Mouse (Mus musculus): ENCODE results near the gene Tmem202. TPM values are rescaled to one million over a fixed set of nuclear protein-coding genes. Genes with fewer than 3 reads are reported as not detected.
A peak's percentile ranks its signal among the peaks of the same experiment; 100 is the strongest.

Tmem202 gene
- polyA plus RNA-seq, 1 experiment: 0.64 TPM

DNA sequence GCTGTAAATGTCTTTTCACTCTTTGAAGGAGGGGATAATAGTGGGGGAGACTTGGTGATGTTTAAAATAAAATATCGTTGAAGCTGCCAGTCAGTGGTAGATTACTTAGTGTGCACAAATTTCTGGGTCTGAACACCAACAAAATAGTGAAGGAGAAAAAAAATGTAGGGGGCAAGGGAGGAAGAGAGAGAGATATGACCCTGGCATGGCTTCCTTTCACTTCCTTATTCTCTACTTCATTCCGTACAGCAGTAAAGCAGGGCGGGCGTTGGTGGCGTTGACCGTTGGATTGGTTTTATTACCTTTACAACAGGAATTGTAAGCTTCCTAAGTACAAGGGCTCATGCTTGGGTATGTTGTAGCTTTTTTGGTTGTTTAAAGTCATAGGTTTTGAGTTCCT, 2.0 kb upstream of the Tmem202 start:
- WGBS: 78% methylated on average over 6 of the region's 6 CpGs
- DNase-seq: no peak
- Histone ChIP-seq H3K4me3 (replicated peaks; ENCODE audit: extremely low read depth, low read depth, low read length) (no peak overlapping the region), H3K4me1 (ENCODE audit: control insufficient read depth, insufficient read depth, low read length) (peaks cover 14% of the 10 kb centered on the region; the same call in 1 of the 2 replicates)
- TF ChIP-seq POLR2A (IDR thresholded peaks at IDR 0.05; ENCODE audit: borderline replicate concordance, extremely low read depth, low read depth, low read length) (no peak), CTCF (IDR thresholded peaks at IDR 0.05; ENCODE audit: insufficient read depth, low read length) (no peak)

GRCm38 (mm10) chr9:59537651-59538050, 2.0 kb downstream of the Tmem202 start:
- WGBS: 27% methylated on average over 3 of the region's 3 CpGs
- TF ChIP-seq POLR2A (IDR thresholded peaks at IDR 0.05; ENCODE audit: borderline replicate concordance, extremely low read depth, low read depth, low read length) (no peak), CTCF (IDR thresholded peaks at IDR 0.05; ENCODE audit: insufficient read depth, low read length) (peak; percentile 31; the same call in 1 of the 2 replicates)
- Histone ChIP-seq H3K4me1 (ENCODE audit: control insufficient read depth, insufficient read depth, low read length) (peaks cover 9% of the 10 kb centered on the region; the same call in 1 of the 2 replicates), H3K4me3 (replicated peaks; ENCODE audit: extremely low read depth, low read depth, low read length) (no peak overlapping the region)
- DNase-seq: peak; percentile 31

DNA sequence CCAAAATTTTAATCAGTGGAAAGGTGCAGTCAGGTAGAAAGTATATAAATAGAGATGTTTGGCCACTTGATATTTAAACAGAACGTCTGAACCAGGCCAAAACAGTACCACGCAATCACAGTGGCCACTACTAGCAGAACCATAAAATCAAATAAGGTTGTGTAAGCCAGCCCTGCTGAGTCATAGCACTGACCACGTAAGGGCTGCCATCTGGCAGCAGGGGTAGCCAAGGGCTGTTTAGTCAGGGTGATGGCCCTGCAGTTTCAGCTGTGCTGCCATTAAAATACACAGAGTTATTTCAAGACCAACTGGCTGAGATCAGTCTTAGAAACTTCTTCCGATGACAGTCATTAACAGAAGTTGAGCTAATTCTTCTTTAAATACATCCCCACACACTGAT, 5.8 kb downstream of the Tmem202 start:
- 44% methylated on average over 4 of the region's 4 CpGs for WGBS
- Histone ChIP-seq H3K4me3 (replicated peaks; ENCODE audit: extremely low read depth, low read depth, low read length) (no peak overlapping the region), H3K4me1 (ENCODE audit: control insufficient read depth, insufficient read depth, low read length) (no peaks in the 10 kb centered on the region)
- DNase-seq: peak; percentile 39
- no peak for TF ChIP-seq POLR2A (IDR thresholded peaks at IDR 0.05; ENCODE audit: borderline replicate concordance, extremely low read depth, low read depth, low read length)
- no peak for TF ChIP-seq CTCF (IDR thresholded peaks at IDR 0.05; ENCODE audit: insufficient read depth, low read length)

GRCm38 (mm10) chr9:59533422-59533821, 6.2 kb downstream of the Tmem202 start:
- WGBS: 78% methylated on average over 2 of the region's 2 CpGs

GRCm38 (mm10) chr9:59531645-59532044, 8.0 kb downstream of the Tmem202 start:
- Histone ChIP-seq H3K4me3 (replicated peaks; ENCODE audit: extremely low read depth, low read depth, low read length) (no peak overlapping the region), H3K4me1 (ENCODE audit: control insufficient read depth, insufficient read depth, low read length) (no peaks in the 10 kb centered on the region)
- 58% methylated on average over 5 of the region's 5 CpGs for WGBS
- DNase-seq: no peak
- TF ChIP-seq CTCF (IDR thresholded peaks at IDR 0.05; ENCODE audit: insufficient read depth, low read length) (no peak), POLR2A (IDR thresholded peaks at IDR 0.05; ENCODE audit: borderline replicate concordance, extremely low read depth, low read depth, low read length) (no peak)

More at GRCm38 (mm10) chr9:59533422-59533821, 6.2 kb downstream of the Tmem202 start:
- Histone ChIP-seq H3K4me3 (replicated peaks; ENCODE audit: extremely low read depth, low read depth, low read length) (no peak overlapping the region), H3K4me1 (ENCODE audit: control insufficient read depth, insufficient read depth, low read length) (no peaks in the 10 kb centered on the region)
- DNase-seq: no peak
- TF ChIP-seq POLR2A (IDR thresholded peaks at IDR 0.05; ENCODE audit: borderline replicate concordance, extremely low read depth, low read depth, low read length) (no peak), CTCF (IDR thresholded peaks at IDR 0.05; ENCODE audit: insufficient read depth, low read length) (no peak)

DNA sequence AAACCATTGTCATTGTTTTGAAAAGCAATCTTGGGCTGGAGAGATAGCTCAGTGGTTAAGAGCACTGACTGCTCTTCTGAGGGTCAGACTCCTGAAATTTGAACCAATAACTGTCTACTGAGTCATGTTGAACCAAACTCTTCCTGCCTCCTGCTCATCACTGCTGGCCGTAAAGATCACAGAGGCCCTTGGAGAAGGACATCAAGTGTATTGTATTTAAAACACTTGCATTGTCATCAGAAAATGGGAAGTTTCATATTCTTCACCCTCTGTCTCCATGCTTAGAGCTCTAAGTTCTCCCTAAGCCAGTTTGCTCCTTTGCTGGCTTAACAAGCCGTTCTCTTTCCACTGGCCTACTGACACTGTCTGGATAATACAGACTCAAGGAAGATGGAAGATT, 11.4 kb downstream of the Tmem202 start:
- TF ChIP-seq POLR2A (IDR thresholded peaks at IDR 0.05; ENCODE audit: borderline replicate concordance, extremely low read depth, low read depth, low read length) (no peak), CTCF (IDR thresholded peaks at IDR 0.05; ENCODE audit: insufficient read depth, low read length) (no peak)
- 79% methylated on average over 2 of the region's 2 CpGs for WGBS
- DNase-seq: no peak
- H3K4me1 ChIP-seq (ENCODE audit: control insufficient read depth, insufficient read depth, low read length): no peaks in the 10 kb centered on the region
- no peak overlapping the region for H3K4me3 ChIP-seq (replicated peaks; ENCODE audit: extremely low read depth, low read depth, low read length)

- Histone ChIP-seq H3K4me1 (ENCODE audit: control insufficient read depth, insufficient read depth, low read length) (no peaks in the 10 kb centered on the region), H3K4me3 (replicated peaks; ENCODE audit: extremely low read depth, low read depth, low read length) (no peak overlapping the region)
- DNase-seq: no peak
- TF ChIP-seq POLR2A (IDR thresholded peaks at IDR 0.05; ENCODE audit: borderline replicate concordance, extremely low read depth, low read depth, low read length) (no peak), CTCF (IDR thresholded peaks at IDR 0.05; ENCODE audit: insufficient read depth, low read length) (no peak)
- WGBS: 91% methylated on average over 3 of the region's 3 CpGs
These were observed 12.1 kb downstream of the Tmem202 start for GRCm38 (mm10) chr9:59527580-59527979.

GRCm38 (mm10) chr9:59526727-59527126, 12.9 kb downstream of the Tmem202 start:
- DNase-seq: no peak
- 55% methylated on average over 6 of the region's 6 CpGs for WGBS
- TF ChIP-seq CTCF (IDR thresholded peaks at IDR 0.05; ENCODE audit: insufficient read depth, low read length) (no peak), POLR2A (IDR thresholded peaks at IDR 0.05; ENCODE audit: borderline replicate concordance, extremely low read depth, low read depth, low read length) (no peak)
- no peak overlapping the region for H3K4me3 ChIP-seq (replicated peaks; ENCODE audit: extremely low read depth, low read depth, low read length)
- no peaks in the 10 kb centered on the region for H3K4me1 ChIP-seq (ENCODE audit: control insufficient read depth, insufficient read depth, low read length)

GRCm38 (mm10) chr9:59522906-59523305, 16.7 kb downstream of the Tmem202 start:
- no peak for TF ChIP-seq CTCF (IDR thresholded peaks at IDR 0.05; ENCODE audit: insufficient read depth, low read length)
- TF ChIP-seq POLR2A (IDR thresholded peaks at IDR 0.05; ENCODE audit: borderline replicate concordance, extremely low read depth, low read depth, low read length): no peak
- WGBS: 16% methylated on average over 4 of the region's 4 CpGs
- H3K4me3 ChIP-seq (replicated peaks; ENCODE audit: extremely low read depth, low read depth, low read length): no peak overlapping the region
- no peak for DNase-seq
- no peaks in the 10 kb centered on the region for H3K4me1 ChIP-seq (ENCODE audit: control insufficient read depth, insufficient read depth, low read length)

DNA sequence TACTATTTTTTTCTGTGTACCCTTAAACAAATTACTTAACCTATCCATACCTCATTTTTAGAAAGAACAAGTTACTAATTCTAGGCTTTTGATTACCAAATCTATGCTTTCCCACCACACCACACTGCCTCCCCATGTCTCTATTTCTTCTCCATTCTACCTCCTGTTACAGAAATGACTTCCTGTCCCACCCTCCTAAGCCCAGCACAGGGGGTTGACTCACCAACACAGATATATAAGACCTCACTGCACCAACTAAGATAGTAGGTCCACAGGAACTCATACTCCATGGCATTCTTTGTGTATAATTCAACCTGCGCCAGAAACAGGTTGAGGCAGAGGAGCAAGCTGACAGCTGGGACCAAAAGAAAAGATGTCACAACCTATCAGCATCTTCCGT, 20.3 kb downstream of the Tmem202 start:
- Histone ChIP-seq H3K4me1 (ENCODE audit: control insufficient read depth, insufficient read depth, low read length) (no peaks in the 10 kb centered on the region), H3K4me3 (replicated peaks; ENCODE audit: extremely low read depth, low read depth, low read length) (no peak overlapping the region)
- 88% methylated on average over 2 of the region's 2 CpGs for WGBS
- no peak for TF ChIP-seq POLR2A (IDR thresholded peaks at IDR 0.05; ENCODE audit: borderline replicate concordance, extremely low read depth, low read depth, low read length)
- no peak for TF ChIP-seq CTCF (IDR thresholded peaks at IDR 0.05; ENCODE audit: insufficient read depth, low read length)
- no peak for DNase-seq

Data from lung, adult 2 months (tissue).